Mouse (Mus musculus) cerebellum, adult (tissue): ENCODE measurements at regions not wholly inside any gene's neighbourhood (a gene's known extent, or its start where the extent isn't known, plus 50 kb on each side); places are given as distances from the start of the nearest gene placed in this dataset.

Source experiments
- ATAC-seq: cut with Nextera tagmentation; 2 replicates; pipeline ENCODE4 v1.9.2; 2017; ENCODE audit warnings: mild to moderate bottlenecking, moderate library complexity, mixed read lengths; ENCODE audit not compliant: insufficient number of reproducible peaks, low FRiP score, low TSS enrichment

DNA sequence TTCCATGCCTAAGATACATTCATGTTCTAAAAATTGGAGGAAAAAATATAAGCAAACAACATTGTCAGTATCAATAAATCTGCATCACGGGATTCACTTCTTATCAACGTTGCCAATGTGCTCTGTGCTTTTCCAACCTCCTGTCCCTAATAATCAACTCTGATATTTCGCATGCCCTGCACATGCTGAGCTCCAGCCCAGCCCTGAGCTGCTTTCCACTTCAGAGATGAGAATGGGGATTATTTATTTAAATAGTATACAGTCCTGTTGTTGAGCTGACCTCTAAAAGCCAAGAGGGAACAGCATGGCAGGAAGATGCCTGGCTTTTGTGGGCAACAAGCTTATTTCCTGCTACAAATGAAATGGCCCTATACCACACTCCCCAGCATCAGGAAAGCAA is 786.2 kb downstream of the Car8 start:
- no peak for ATAC-seq

GRCm38 (mm10) chr4:7450991-7451390 is 787.9 kb downstream of the Car8 start:
- ATAC-seq: no peak

DNA sequence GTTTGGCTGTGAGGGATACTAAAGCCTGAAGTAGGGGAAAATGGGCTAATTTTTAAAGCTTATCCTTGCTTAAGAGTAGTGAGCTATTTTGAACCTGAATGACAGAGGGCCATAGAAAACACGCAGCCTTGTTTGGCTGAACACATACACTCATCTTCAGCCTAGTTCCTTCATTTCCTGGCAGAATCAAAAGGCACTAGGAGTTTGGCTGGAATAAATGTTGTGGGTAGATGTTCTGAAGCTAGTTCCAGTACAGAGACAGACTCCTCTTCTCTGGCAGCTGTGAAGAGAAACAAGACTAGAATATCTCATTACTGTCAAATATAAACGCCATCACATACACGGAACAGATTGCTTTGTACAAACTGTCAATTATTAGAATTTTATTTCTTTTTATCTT is 809.5 kb downstream of the Car8 start:
- no peak for ATAC-seq

DNA sequence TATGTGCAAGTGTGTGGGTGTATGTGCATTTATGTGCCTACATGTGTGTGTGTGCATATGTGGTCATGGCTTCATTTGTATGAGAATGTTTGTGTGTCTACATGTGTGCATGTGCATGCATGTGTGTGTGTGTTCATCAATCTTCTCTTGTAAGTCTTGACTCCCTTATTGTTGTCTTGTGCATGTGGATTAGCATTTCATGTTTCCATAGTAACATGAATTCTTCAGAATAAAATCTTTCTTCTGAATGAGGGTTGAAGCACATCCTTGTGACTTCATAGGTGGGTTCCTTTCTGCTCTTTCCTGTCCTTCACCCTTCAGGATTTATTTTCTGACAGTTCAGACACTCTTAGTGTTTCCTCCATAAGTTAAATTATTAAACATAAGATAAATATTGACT is 814.8 kb downstream of the Car8 start:
- no peak for ATAC-seq

- ATAC-seq: no peak
Measured at GRCm38 (mm10) chr4:7423204-7423603, 815.6 kb downstream of the Car8 start.

DNA sequence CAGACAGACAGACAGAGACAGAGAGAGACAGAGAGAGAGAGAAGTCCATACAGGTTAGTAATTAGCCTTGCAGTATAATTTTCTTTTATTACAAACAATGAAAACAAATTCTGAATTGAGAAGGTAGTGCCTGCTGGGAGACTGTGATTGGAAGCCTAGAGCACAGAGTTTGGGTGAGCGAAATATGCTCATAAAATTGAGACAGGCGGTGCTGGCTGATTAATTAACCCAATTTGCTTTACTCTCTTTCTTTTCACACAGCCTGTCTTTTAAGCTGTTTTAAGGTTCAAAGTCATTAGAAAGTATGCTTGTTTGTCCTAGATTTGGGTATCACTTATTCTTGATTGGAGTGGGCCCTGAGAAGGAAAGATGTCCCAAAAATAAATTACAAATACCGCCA is 816.1 kb downstream of the Car8 start:
- no peak for ATAC-seq

DNA sequence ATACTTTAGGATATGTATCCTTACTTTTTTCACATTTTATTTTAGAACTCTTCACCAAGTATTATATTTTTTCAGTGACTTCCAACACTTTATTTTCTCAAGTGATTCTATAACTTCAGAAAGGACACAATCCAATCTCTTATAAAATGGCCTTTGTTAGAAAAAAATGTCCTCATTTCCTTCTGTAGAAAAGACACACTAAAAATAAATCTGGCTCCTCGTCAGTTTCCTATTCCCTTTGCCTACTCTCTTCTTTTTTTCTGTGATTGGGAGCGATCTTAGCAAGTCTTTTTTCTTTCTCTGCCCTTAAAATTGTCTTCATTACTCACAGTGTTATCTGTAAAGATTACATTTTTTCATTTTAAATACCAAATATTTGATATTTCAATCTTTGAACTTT is 824.5 kb downstream of the Car8 start:
- ATAC-seq: no peak

DNA sequence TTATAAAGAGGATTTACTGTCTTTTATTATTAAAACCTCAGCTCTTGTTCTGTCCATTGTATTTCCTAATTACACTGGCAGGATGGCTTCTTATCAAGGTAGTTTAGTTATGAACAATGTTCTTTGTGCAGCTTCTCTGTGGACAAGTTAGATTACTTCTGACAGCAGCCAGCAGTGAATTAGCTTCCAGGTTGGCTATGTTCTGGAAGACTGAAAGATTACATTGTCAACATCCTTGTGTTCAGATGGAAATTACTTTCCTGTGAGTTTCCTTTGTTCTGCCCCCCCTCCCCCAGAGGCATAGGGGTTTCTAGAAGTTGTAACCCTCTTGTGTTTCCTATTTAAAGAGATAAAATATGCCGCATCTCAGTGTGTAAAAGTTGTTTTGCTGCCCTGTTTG is 846.1 kb downstream of the Car8 start:
- no peak for ATAC-seq

DNA sequence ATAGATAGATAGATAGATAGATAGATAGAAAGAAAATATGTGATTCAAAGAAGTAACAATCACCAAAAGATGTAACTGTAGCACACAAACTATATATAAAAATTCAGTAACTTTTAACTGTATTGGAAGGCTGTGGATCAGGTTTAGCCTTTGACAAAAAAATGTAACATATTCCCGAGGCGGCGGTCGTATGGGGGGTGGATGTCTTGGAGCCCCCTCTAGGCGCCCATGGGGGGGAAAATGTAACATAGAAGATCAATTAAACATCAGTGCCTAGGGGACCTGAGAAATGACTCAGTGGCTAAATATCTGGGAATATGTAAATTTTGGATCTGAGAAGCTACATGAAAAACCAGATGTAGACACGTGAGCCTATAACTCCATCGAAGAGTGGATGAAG is 847.2 kb downstream of the Car8 start:
- ATAC-seq: no peak

DNA sequence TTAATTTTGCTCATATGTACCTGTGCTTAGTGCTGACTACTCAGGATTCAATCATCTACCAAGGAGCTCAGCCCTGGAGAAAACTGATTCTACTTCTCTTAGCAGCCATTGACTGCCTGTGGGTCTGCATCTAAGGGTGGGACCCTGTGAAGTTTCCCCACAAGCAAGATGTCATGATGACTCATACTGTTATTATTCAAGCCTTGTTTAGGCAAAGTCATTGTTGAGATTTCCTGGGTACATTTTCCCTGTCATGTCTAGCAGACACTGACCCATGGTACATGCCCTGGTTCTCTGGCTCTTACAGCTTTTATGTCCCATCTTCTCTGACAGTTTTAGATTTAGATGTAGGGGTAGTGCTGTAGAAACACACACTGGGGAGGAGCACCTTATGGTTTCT is 853.8 kb downstream of the Car8 start:
- ATAC-seq: no peak

GRCm38 (mm10) chr4:7379996-7380395 is 858.8 kb downstream of the Car8 start:
- no peak for ATAC-seq

DNA sequence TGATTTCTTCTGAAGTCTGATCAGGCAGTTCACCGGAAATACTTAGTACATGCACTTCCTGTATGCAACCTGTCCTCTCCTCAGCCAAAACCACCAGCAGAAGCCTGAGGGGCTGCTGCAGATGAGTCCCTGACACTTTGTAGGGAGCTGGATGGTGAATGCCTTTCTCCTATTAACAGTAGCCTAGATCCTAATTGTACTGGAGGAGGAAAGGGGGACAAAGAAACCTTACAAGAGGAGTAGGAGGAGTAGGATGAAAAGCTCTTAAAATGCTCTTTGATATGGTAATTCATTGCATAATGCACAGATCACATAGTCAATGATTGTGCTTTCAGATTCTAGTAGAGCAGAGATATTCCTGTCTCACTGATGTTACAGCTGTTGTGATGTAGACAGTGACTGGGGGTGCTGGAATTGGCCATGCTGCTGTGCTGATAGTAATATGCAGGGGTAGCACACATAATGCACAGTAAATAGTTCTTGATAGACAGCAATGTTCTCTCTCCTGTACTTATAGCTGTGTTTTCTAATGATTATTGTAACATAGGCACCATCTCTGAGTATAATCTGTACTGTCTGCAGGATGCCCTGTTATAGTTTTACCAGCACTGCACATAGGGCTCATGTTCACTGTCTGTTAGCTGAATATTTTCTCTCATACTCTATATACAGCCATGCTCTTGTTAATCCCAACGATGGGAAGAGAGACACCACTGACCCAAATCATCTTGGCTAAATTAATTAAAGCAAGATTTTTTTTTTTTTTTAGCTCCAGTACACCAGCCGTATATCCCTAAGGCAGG is 874.4 kb downstream of the Car8 start:
- no peak for ATAC-seq

- no peak for ATAC-seq
Measured at GRCm38 (mm10) chr4:7363508-7363907, 875.3 kb downstream of the Car8 start.

GRCm38 (mm10) chr4:7356202-7356601 is 882.6 kb downstream of the Car8 start:
- ATAC-seq: no peak

- ATAC-seq: no peak
Measured at GRCm38 (mm10) chr4:7347317-7347716, 891.5 kb downstream of the Car8 start.

DNA sequence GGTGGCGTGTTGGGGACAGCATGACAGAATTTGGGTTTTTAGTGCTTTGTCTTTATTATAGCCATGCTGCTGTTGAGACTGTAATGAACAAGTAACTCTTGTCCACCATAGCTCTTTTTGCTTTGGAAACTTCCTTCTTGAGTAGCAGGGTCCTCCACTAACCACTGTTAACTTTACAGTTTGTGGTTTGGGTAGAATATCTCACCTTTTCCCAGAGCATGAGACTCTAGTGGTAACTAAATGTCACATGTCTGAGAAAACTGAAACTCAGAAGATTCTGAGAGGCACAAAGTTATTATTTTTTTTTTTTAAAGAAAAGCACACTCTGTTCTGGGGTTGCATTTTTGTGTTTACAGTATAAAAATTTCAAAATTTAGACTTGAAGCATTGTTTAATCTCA is 897.7 kb downstream of the Car8 start:
- ATAC-seq: no peak

GRCm38 (mm10) chr4:7314261-7314660 is 924.6 kb downstream of the Car8 start:
- no peak for ATAC-seq

GRCm38 (mm10) chr4:7313219-7313618 is 925.6 kb downstream of the Car8 start:
- ATAC-seq: no peak

GRCm38 (mm10) chr4:7312160-7312559 is 926.7 kb downstream of the Car8 start:
- no peak for ATAC-seq

- ATAC-seq: no peak
Measured at GRCm38 (mm10) chr4:7269047-7269446, 969.8 kb downstream of the Car8 start.

- ATAC-seq: no peak
Measured at GRCm38 (mm10) chr4:7256486-7256885, 982.4 kb downstream of the Car8 start.

GRCm38 (mm10) chr4:7253616-7254015 is 985.2 kb downstream of the Car8 start:
- ATAC-seq: no peak

GRCm38 (mm10) chr4:7251641-7252040 is 987.2 kb downstream of the Car8 start:
- ATAC-seq: no peak
